Mouse (Mus musculus) testis, adult 2 months (tissue): Measurements from ENCODE around the gene Rmnd5b.

Experiments used
- CTCF ChIP-seq: fragments of 200-500 bp; IDR thresholded peaks from 2 replicates; pipeline ENCODE4 v1.5.1; 2012; ENCODE audit warnings: low read depth, mild to moderate bottlenecking, inconsistent platforms, low read length, moderate library complexity; ENCODE audit not compliant: control insufficient read depth, insufficient read depth, insufficient replicate concordance
- POLR2A ChIP-seq: fragments of 200-500 bp; IDR thresholded peaks from 2 replicates; pipeline ENCODE4 v1.6.1; 2012; ENCODE audit warnings: low read depth, mild to moderate bottlenecking, inconsistent platforms, low read length, moderate library complexity; ENCODE audit not compliant: control insufficient read depth

- TF ChIP-seq CTCF, result no peak
- TF ChIP-seq POLR2A, result no peak
Measured at GRCm38 (mm10) chr11:51673291-51673690, 37.6 kb upstream of the Rmnd5b start.
